Mouse (Mus musculus): ENCODE results near the gene Gm21885.

DNA sequence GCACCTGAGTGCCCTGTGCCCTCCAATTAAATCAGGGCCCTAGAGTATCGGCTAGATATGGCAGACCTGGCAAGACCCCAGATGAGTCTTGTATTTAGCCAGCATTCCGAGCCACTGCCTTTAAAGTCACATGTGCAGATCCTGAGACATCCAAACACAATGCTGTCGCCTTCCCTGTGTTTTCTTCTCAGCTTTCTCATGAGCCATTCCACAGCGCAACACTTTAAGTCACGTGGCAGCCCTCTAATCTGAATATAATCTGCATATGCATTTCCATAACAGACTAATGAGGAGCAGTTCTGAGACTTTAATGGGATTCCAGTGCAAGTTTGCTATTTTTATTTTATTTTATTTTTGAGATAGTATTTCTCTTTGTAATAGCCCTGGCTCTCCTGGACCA lies 25.9 kb upstream of the Gm21885 start:
- no peak for TF ChIP-seq POLR2A (IDR thresholded peaks at IDR 0.05; ENCODE audit: borderline replicate concordance, low read depth, low read length)
- TF ChIP-seq CTCF (IDR thresholded peaks at IDR 0.05; ENCODE audit: low read depth, low read length), result no peak

All from bone marrow macrophage, adult 2 months (primary cell).